1 mouse cellular context compared by ENCODE assay signal in genomic region chr11:5060756-5061412, GRCm38 (mm10).
TF ChIP-seq lines count a peak whose summit lies in the region.

No protein-coding gene starts in this region.

TF ChIP-seq in CH12.LX, 34 proteins besides CTCF, POLR2A, EP300 and RAD21 (continued from another document):
- TF ChIP-seq KAT2A (IDR thresholded peaks at IDR 0.05; ENCODE audit: insufficient replicate concordance, low read length) (no peak), MAZ (IDR thresholded peaks at IDR 0.05; ENCODE audit: low read depth, low read length) (no peak), IRF4 (IDR thresholded peaks at IDR 0.05; ENCODE audit: low read depth, low read length) (no peak), ELF1 (IDR thresholded peaks at IDR 0.05; ENCODE audit: low read depth, low read length) (no peak), RCOR1 (conservative IDR thresholded peaks at IDR 0.05; ENCODE audit: low read depth, low read length) (no peak), ZC3H11A (IDR thresholded peaks at IDR 0.05; ENCODE audit: low read depth, low read length) (no peak), SMC3 (IDR thresholded peaks at IDR 0.05; ENCODE audit: low read depth, low read length) (no peak), UBTF (IDR thresholded peaks at IDR 0.05; ENCODE audit: low read depth, low read length) (no peak), USF2 (conservative IDR thresholded peaks at IDR 0.05; ENCODE audit: low read depth, low read length) (no peak)
